Mouse (Mus musculus) stomach, embryonic 15.5 days (tissue): ENCODE measurements around the gene Rnase12. TPM values are rescaled to one million over a fixed set of nuclear protein-coding genes. Genes with fewer than 3 reads are reported as not detected.

Experiments
- ATAC-seq: fragments of 200-750 bp; cut with Nextera tagmentation; 2 replicates; pipeline ENCODE4 v1.8.0; 2017; ENCODE audit warnings: low read depth, moderate number of reproducible peaks, moderate TSS enrichment; ENCODE audit not compliant: insufficient read depth, low FRiP score
- H3K27ac ChIP-seq: fragments of 300-500 bp; sonication (generic); 2 replicates; pipeline ENCODE4 v1.5.1; 2015; ENCODE audit warnings: mild to moderate bottlenecking, inconsistent platforms
- H3K27me3 ChIP-seq: fragments of 300-500 bp; sonication (generic); replicated peaks from 2 replicates; pipeline ENCODE4 v1.6.1; 2015; ENCODE audit warnings: inconsistent platforms
- H3K36me3 ChIP-seq: fragments of 300-500 bp; sonication (generic); 2 replicates; pipeline ENCODE4 v1.6.1; 2015; ENCODE audit warnings: inconsistent platforms
- H3K4me1 ChIP-seq: fragments of 300-500 bp; sonication (generic); 2 replicates; pipeline ENCODE4 v1.6.1; 2015; ENCODE audit warnings: inconsistent platforms
- H3K4me2 ChIP-seq: fragments of 300-500 bp; sonication (generic); 2 replicates; pipeline ENCODE4 v1.6.1; 2015; ENCODE audit warnings: mild to moderate bottlenecking, inconsistent platforms
- H3K4me3 ChIP-seq: fragments of 300-500 bp; sonication (generic); replicated peaks from 2 replicates; pipeline ENCODE4 v1.5.1; 2015; ENCODE audit warnings: inconsistent platforms
- H3K9ac ChIP-seq: fragments of 300-500 bp; sonication (generic); 2 replicates; pipeline ENCODE4 v1.6.1; 2015; ENCODE audit warnings: inconsistent platforms
- H3K9me3 ChIP-seq: fragments of 300-500 bp; sonication (generic); 2 replicates; pipeline ENCODE4 v1.6.1; 2016; ENCODE audit warnings: inconsistent platforms
- WGBS: fragments of 180-500 bp; shearing (Covaris S2); methylation state at CpG from one replicate; pipeline ENCODE4 v1.1.7; 2015; 5-methylcytosine and 5-hydroxymethylcytosine counted together
- polyA plus RNA-seq: library from polyadenylated mRNA; unstranded; fragments of >200 nt; fragmentation: Nextera tagmentation; extraction: Ambion mirVana; gene quantifications from 2 replicates; pipeline ENCODE4 v1.2.1, GENCODE M21; 2015

Gene Rnase12
- polyA plus RNA-seq, 1 experiment from 2014 or later, result 0.83 TPM

DNA sequence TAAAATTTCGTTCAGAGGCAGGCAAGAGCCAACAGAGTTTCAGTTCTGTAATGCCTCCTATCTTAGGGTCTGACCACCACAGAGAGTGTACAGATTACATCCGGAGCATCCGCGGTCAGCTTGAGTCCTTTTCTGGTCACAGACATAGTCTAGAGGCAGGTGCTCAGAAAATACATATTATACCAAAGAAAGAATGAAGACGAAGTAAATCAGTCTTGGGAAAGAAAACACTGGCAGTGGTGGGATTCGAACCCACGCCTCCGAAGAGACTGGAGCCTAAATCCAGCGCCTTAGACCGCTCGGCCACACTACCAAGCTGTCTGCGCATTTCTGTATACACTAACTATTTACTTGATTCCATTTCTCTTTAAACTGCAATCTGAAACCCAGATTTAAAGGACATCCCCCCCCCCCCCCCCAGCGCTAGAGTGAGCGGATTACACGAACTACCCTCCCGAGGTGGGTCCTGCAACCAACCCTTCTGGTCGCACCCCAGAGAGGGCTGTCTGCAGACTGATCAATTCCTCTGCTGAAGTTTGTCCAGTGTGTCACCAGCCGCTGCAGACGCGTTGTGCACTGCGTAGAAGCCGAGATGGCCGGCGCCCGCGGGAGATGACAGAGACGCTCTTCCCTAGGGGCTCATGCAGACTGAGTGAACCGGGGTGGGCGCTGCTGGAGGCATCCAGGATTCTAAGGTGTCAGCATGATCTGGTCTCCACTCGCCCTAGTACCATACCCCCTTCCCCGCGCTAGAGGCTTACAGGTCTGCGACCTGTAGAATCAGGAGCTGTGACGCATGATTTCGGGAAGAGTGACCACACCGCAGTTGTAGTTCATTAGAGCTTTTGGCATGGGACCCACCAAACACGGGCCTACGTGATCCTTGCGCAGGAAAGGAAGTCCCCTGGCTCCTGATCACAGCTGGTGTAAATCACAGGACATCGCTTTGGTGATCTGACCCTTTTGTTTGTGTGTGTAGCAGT lies 25.4 kb upstream of the Rnase12 start:
- H3K36me3 ChIP-seq, result no peaks in the 10 kb centered on the region
- peak overlapping the region; percentile 36; the same call in 1 of the 2 replicates for H3K27ac ChIP-seq
- no peaks in the 10 kb centered on the region for H3K27me3 ChIP-seq
- peak overlapping the region; percentile 3; the same call in 1 of the 2 replicates for H3K9ac ChIP-seq
- H3K9me3 ChIP-seq, result no peaks in the 10 kb centered on the region
- H3K4me1 ChIP-seq, result 0 out of 2 replicates have a peak, but pooled peaks cover 3% of the 10 kb centered on the region
- H3K4me2 ChIP-seq, result peak overlapping the region; percentile 73
- peak; percentile 37; the same call in 1 of the 2 replicates for ATAC-seq
- peak overlapping the region; percentile 55 for H3K4me3 ChIP-seq
- WGBS, result 3% methylated on average over 40 of the region's 40 CpGs

DNA sequence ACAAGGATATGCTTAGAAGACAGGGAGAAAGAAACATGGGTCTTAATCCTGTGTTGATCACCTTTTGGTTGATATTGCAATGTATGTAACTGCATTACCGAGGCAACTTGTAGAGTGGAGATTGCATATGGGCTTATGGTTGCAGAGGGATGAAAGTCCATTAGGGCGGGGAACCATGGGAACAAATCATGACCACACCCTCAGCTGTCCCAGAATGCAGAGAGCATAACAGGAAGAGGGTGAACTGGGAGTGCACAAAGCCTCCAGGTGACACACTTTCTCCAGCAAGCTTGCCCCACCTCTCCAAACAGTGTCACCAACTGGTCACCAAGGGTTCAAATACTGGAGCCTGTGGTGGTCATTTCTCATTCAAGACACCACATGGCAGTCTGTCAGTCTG lies 23.6 kb upstream of the Rnase12 start:
- no peaks in the 10 kb centered on the region for H3K27me3 ChIP-seq
- H3K9ac ChIP-seq, result no peak overlapping the region
- H3K9me3 ChIP-seq, result no peaks in the 10 kb centered on the region
- 0 out of 2 replicates have a peak, but pooled peaks cover 3% of the 10 kb centered on the region for H3K4me1 ChIP-seq
- H3K4me3 ChIP-seq, result no peak overlapping the region
- 77% methylated on average over 2 of the region's 2 CpGs for WGBS
- ATAC-seq, result peak; percentile 48
- H3K36me3 ChIP-seq, result no peaks in the 10 kb centered on the region
- H3K4me2 ChIP-seq, result no peak overlapping the region
- H3K27ac ChIP-seq, result no peak overlapping the region

DNA sequence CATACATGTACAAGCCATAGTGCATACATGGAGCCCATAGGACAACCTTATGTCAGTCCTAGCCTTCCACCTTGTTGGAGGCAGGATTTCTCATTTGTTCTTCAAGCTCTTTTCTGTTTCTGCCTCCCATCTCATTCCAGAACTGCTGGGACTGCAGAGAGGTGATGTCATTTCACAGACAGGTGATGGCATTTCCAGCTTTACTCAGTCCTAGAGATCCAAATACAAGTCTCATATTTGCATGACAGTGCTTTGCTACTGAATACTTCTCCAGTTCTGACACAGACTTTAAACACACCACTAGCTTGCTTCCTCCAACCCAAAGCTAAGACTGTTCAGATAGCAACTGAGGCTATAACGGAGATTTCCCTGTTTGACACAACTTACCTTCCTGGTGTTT lies 21.7 kb upstream of the Rnase12 start:
- no peak overlapping the region for H3K27ac ChIP-seq
- H3K4me3 ChIP-seq, result no peak overlapping the region
- H3K9ac ChIP-seq, result no peak overlapping the region
- no peak for ATAC-seq
- H3K27me3 ChIP-seq, result no peaks in the 10 kb centered on the region
- H3K4me1 ChIP-seq, result 0 out of 2 replicates have a peak, but pooled peaks cover 3% of the 10 kb centered on the region
- no peaks in the 10 kb centered on the region for H3K9me3 ChIP-seq
- H3K36me3 ChIP-seq, result no peaks in the 10 kb centered on the region
- WGBS, result 86% methylated on average over 1 of the region's 1 CpGs
- no peak overlapping the region for H3K4me2 ChIP-seq

DNA sequence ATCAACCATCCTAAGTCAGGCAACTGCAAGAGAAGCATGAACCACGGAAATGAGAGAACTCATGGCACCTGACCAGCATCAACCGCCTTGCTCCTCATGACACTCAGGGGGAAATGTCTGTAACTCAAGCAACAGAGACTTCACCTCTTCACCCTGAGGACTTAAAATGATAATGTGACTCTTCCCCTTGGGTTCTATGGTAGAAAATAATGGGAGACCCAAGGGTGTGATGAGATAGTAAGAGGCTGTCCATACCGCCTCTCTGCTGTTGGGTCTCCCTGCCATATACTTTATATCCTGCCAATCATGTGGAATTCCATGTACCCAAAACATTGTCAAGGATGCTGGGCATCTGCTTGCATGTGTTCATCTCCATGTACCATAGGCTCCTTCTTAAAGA lies 16.9 kb upstream of the Rnase12 start, which contains the start of gene Olfr750:
TSS of gene Olfr750 (minus strand) at position 101 of the 400 bp plus-strand sequence.
- Histone ChIP-seq H3K4me2 (no peak within 1 kb of the TSS), H3K4me3 (no peak within 1 kb of the TSS), H3K9me3 (no peaks in the 10 kb centered on the region), H3K9ac (no peak within 1 kb of the TSS), H3K36me3 (no peaks in the 10 kb centered on the region), H3K27ac (no peak within 1 kb of the TSS), H3K4me1 (no peaks in the 10 kb centered on the region), H3K27me3 (no peaks in the 10 kb centered on the region)
- 83% methylated on average over 3 of the region's 3 CpGs for WGBS
- no peak for ATAC-seq

DNA sequence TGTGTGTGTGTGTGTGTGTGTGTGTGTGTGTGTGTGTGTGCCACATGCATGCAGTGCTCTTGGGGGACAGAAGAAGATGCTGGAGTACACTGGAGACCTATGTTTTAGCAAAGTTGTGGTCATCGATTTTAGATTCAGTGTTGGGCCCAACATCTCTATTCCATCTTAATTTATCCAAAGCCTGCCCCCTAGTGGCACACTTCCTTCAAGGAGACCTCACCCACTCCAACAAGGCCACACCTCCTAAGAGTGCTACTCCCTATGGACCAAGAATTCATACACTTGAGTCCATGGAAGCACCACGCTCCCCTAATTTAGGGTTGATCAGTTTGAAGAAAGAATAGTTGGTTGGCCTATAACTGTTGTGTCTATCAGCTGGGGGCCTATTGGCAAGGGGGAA lies 12.2 kb upstream of the Rnase12 start:
- 90% methylated on average over 2 of the region's 2 CpGs for WGBS
- H3K4me3 ChIP-seq, result no peak overlapping the region
- H3K9ac ChIP-seq, result no peak overlapping the region
- no peak for ATAC-seq
- no peaks in the 10 kb centered on the region for H3K9me3 ChIP-seq
- H3K4me1 ChIP-seq, result no peaks in the 10 kb centered on the region
- no peak overlapping the region for H3K4me2 ChIP-seq
- no peaks in the 10 kb centered on the region for H3K27me3 ChIP-seq
- no peaks in the 10 kb centered on the region for H3K36me3 ChIP-seq
- H3K27ac ChIP-seq, result no peak overlapping the region

DNA sequence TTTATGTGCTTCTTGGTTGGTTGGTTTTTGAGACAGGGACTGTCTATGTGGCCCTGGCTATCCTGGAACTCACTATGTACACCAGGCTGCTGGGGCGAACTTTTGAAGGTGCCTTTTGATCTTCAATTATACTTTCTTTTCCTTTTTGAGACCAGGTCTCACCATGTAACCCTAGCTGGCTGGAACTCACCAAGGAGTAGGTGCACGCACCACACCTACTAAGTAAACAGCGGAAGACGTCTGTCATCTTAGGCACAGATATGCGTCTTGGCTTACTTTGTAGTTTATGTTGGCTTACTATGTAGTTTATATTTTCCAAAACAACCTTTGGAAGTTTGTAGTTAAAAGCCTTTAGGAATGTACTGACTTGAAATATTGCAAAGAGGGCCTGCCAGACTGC lies 11.5 kb upstream of the Rnase12 start:
- no peaks in the 10 kb centered on the region for H3K9me3 ChIP-seq
- no peak overlapping the region for H3K4me2 ChIP-seq
- no peak overlapping the region for H3K4me3 ChIP-seq
- no peak overlapping the region; the same call in 1 of the 2 replicates for H3K27ac ChIP-seq
- no peaks in the 10 kb centered on the region for H3K36me3 ChIP-seq
- H3K4me1 ChIP-seq, result no peaks in the 10 kb centered on the region
- no peak for ATAC-seq
- H3K27me3 ChIP-seq, result no peaks in the 10 kb centered on the region
- WGBS, result 58% methylated on average over 5 of the region's 5 CpGs
- H3K9ac ChIP-seq, result no peak overlapping the region

DNA sequence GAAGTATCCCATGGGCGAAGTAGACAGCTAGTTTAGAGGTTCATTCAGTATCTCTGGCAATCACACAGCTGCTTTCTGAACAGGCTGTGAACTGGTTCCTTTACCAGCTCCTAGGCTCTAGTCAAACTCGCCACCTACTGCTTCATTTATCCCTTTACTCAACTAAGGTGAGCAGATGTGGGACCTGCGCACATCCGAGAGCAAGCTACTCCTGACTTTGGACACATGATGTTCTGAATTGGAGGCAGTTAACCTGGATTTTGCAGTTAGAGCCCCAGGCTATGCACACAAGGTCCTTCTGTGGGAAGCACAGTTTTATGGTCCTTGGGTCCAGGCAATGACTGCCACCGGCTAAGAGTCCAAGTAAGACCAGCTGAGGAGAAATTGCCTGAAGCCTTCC lies 3.3 kb upstream of the Rnase12 start:
- H3K4me3 ChIP-seq, result no peak overlapping the region
- H3K4me2 ChIP-seq, result no peak overlapping the region
- ATAC-seq, result no peak
- H3K9me3 ChIP-seq, result no peaks in the 10 kb centered on the region
- H3K36me3 ChIP-seq, result no peaks in the 10 kb centered on the region
- no peaks in the 10 kb centered on the region for H3K4me1 ChIP-seq
- WGBS, result 90% methylated on average over 5 of the region's 5 CpGs
- no peak overlapping the region for H3K27ac ChIP-seq
- no peak overlapping the region for H3K9ac ChIP-seq
- H3K27me3 ChIP-seq, result no peaks in the 10 kb centered on the region

DNA sequence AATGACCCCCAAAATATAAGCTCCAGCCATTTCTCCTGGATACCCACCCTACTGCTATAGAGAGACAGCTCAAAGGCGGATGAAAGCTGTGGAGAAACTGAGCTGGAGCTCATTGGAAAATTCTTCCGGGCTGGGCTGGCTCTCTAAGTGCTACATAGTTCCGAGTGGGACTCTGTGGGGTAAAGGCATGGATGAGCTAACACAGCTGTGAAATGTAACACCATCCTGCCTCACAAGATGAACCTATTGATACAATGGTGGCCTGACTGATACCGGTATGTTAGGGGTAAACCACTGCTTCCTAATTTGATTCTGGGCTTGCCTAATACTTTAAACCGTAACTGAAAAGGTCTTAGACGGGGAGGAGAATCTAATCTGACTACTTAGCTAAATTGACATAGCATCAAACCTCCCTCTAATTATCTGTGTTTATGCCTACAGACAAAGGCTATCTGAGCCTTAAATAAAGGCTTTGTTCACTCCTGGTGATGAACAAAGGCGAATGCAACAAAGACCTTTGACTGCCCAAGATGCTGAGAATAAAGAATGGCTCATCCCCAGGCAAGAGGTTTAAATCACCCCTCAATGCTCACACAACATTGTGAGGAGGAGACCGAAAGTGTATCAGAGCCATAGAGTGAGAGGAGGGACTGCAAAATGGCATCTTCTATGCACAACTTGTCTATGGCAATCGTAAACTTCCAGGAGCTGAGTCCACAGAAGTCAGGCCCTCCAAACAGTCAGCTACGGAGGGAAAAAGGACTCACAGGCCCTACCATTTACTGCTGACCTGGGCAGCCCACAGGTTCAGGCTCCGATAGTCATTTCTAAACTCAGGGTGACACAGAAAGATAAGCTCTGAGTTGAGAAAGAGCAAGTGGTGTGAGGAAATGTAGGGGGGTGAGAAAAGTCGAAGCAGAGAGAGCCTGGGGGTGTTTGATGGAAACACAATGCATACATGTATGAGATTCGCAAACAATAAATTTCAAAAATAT lies 2.9 kb downstream of the Rnase12 start:
- Histone ChIP-seq H3K27ac (no peak overlapping the region), H3K4me1 (no peaks in the 10 kb centered on the region), H3K9ac (no peak overlapping the region), H3K9me3 (no peaks in the 10 kb centered on the region), H3K27me3 (no peaks in the 10 kb centered on the region), H3K4me2 (0 out of 2 replicates have a peak overlapping the region, but pooled peaks have one; percentile 0), H3K4me3 (no peak overlapping the region), H3K36me3 (no peaks in the 10 kb centered on the region)
- no peak for ATAC-seq
- 62% methylated on average over 13 of the region's 13 CpGs for WGBS

DNA sequence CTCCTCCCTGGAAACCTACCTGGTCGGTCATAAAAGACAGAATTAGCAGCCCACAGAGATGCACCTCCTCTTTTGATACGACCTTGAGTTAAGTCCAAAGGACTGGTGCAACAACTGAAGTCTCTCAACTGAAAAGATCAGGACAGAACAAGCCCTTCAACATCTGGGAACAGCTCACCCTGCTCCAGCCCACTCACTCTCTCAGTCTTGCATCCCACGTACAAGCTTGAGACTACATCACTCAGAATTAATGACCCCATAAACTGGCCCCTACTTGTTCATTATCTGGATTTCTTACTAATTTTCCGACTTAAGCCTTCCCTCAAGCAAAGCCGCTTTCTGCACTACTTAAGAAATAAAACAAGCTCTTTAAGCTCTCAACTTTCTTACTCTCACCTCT lies 4.3 kb downstream of the Rnase12 start:
- Histone ChIP-seq H3K27me3 (no peaks in the 10 kb centered on the region), H3K4me3 (no peak overlapping the region), H3K4me2 (no peak overlapping the region), H3K36me3 (no peaks in the 10 kb centered on the region), H3K4me1 (no peaks in the 10 kb centered on the region), H3K9ac (no peak overlapping the region), H3K9me3 (no peaks in the 10 kb centered on the region), H3K27ac (no peak overlapping the region)
- WGBS, result 68% methylated on average over 5 of the region's 5 CpGs
- no peak for ATAC-seq

DNA sequence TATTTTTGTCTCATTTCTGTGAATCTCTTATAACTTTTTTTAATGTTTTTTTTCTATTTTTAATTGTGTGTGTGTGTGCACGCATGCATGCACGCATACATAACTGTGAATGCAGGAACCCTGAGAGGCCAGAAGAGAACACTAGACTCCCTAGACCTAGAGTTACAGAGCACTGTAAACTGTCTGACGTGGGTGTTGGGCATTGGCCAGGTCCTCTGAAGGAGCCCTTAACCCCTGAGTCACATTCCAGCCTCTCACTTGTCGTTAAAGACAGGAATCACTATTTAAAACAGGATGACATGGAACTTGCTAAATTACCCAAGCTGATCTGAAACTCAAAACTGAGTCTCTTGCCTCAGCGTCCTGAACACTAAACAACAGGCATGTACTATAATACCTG lies 5.5 kb downstream of the Rnase12 start:
- Histone ChIP-seq H3K4me2 (no peak overlapping the region), H3K9me3 (no peaks in the 10 kb centered on the region), H3K27ac (no peak overlapping the region), H3K27me3 (no peaks in the 10 kb centered on the region), H3K4me1 (no peaks in the 10 kb centered on the region), H3K9ac (no peak overlapping the region), H3K36me3 (no peaks in the 10 kb centered on the region), H3K4me3 (no peak overlapping the region)
- no peak for ATAC-seq
- WGBS, result 56% methylated on average over 5 of the region's 5 CpGs

DNA sequence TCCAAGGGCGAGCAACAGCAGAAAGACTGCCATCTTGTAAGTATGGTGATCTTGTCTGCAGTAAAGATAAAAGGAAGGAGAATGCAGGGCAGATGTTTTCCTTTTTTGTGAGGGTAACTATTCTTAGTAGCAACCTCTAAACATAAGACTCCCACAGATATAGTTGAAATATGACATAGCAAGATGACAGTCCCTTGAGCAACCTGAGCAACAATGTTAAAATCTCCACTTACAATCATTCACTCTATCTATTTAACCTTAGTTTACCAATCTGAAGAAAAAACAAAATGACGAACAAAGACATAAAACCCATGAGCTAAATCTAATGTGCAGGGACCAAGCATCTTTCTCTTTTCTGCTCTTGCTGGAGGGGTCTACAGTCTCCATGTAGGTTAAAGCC lies 7.4 kb downstream of the Rnase12 start, which contains the start of gene Rnase11:
TSS of gene Rnase11 (minus strand) at position 101 of the 400 bp plus-strand sequence.
- no peak for ATAC-seq
- Histone ChIP-seq H3K27ac (no peak within 1 kb of the TSS), H3K27me3 (no peaks in the 10 kb centered on the region), H3K4me2 (no peak within 1 kb of the TSS), H3K9me3 (no peaks in the 10 kb centered on the region), H3K36me3 (no peaks in the 10 kb centered on the region), H3K4me1 (no peaks in the 10 kb centered on the region), H3K4me3 (no peak within 1 kb of the TSS), H3K9ac (no peak within 1 kb of the TSS)
- 85% methylated on average over 2 of the region's 2 CpGs for WGBS
